Mouse (Mus musculus) embryonic facial prominence, embryonic 14.5 days (tissue): ENCODE data around the gene Tril. TPM values are rescaled to one million over a fixed set of nuclear protein-coding genes. Genes with fewer than 3 reads are reported as not detected.

ENCODE experiments used
- ATAC-seq: fragments of 200-750 bp; cut with Nextera tagmentation; 2 replicates; pipeline ENCODE4 v1.8.0; 2017; ENCODE audit warnings: low read depth, moderate number of reproducible peaks, moderate TSS enrichment
- DNase-seq: peaks from one replicate; pipeline ENCODE4 v3.0.0-alpha.2; 2015; ENCODE audit warnings: low spot score
- H3K27ac ChIP-seq: fragments of 300-500 bp; sonication (generic); replicated peaks from 2 replicates; pipeline ENCODE4 v1.5.1; 2014; ENCODE audit warnings: low read depth, mild to moderate bottlenecking, low read length, moderate library complexity
- H3K27me3 ChIP-seq: fragments of 300-500 bp; sonication (generic); replicated peaks from 2 replicates; pipeline ENCODE4 v1.6.1; 2014; ENCODE audit warnings: low read length; ENCODE audit not compliant: control insufficient read depth, insufficient read depth
- H3K36me3 ChIP-seq: fragments of 300-500 bp; sonication (generic); 2 replicates; pipeline ENCODE4 v1.6.1; 2014; ENCODE audit warnings: low read length, mixed read lengths; ENCODE audit not compliant: control insufficient read depth, insufficient read depth
- H3K4me1 ChIP-seq: fragments of 300-500 bp; sonication (generic); 2 replicates; pipeline ENCODE4 v1.6.1; 2014; ENCODE audit warnings: antibody characterized with exemption, low read length; ENCODE audit not compliant: control insufficient read depth, insufficient read depth
- H3K4me2 ChIP-seq: fragments of 300-500 bp; sonication (generic); 2 replicates; pipeline ENCODE4 v1.6.1; 2014; ENCODE audit warnings: low read depth, mild to moderate bottlenecking, low read length, moderate library complexity, mixed read lengths
- H3K4me3 ChIP-seq: fragments of 300-500 bp; sonication (generic); 2 replicates; pipeline ENCODE4 v1.5.1; 2014; ENCODE audit warnings: low read depth, mild to moderate bottlenecking, low read length
- H3K9ac ChIP-seq: fragments of 300-500 bp; sonication (generic); 2 replicates; pipeline ENCODE4 v1.6.1; 2014; ENCODE audit warnings: low read depth, mild to moderate bottlenecking, low read length, moderate library complexity, mixed read lengths
- H3K9me3 ChIP-seq: fragments of 300-500 bp; sonication (generic); 2 replicates; pipeline ENCODE4 v1.6.1; 2016; ENCODE audit warnings: low read length; ENCODE audit not compliant: control insufficient read depth
- WGBS: fragments of 180-500 bp; shearing (Covaris S2); extraction: QIAGEN DNeasy Blood & Tissue Kit; methylation state at CpG from one replicate; pipeline ENCODE4 v1.1.7; 2014; 5-methylcytosine and 5-hydroxymethylcytosine counted together
- polyA plus RNA-seq: library from polyadenylated mRNA; unstranded; fragments of >200 nt; fragmentation: Nextera tagmentation; extraction: Ambion mirVana; gene quantifications from 2 replicates; pipeline ENCODE4 v1.2.1, GENCODE M21; 2014

Gene Tril
- polyA plus RNA-seq, 1 experiment from 2014 or later: 27.0 TPM

GRCm38 (mm10) chr6:53844626-53845025 lies 24.0 kb upstream of the Tril start:
- Histone ChIP-seq H3K9ac (no peak overlapping the region), H3K4me2 (no peak overlapping the region), H3K4me3 (no peak overlapping the region), H3K4me1 (no peaks in the 10 kb centered on the region), H3K36me3 (no peaks in the 10 kb centered on the region), H3K27me3 (no peaks in the 10 kb centered on the region), H3K9me3 (no peaks in the 10 kb centered on the region), H3K27ac (no peak overlapping the region)
- WGBS: 95% methylated on average over 17 of the region's 17 CpGs
- ATAC-seq: no peak
- no peak for DNase-seq

- Histone ChIP-seq H3K27ac (no peak overlapping the region), H3K27me3 (no peaks in the 10 kb centered on the region), H3K4me2 (no peak overlapping the region), H3K9ac (no peak overlapping the region), H3K36me3 (no peaks in the 10 kb centered on the region), H3K4me1 (0 out of 2 replicates have a peak, but pooled peaks cover 6% of the 10 kb centered on the region), H3K4me3 (no peak overlapping the region), H3K9me3 (0 out of 2 replicates have a peak, but pooled peaks cover 2% of the 10 kb centered on the region)
- DNase-seq (no peak), ATAC-seq (no peak)
- 51% methylated on average over 4 of the region's 4 CpGs for WGBS
Observed at GRCm38 (mm10) chr6:53825213-53825612, 4.6 kb upstream of the Tril start.

- H3K27ac ChIP-seq: peak overlapping the region; percentile 95
- peaks cover 3% of the 10 kb centered on the region; the same call in 1 of the 2 replicates for H3K27me3 ChIP-seq
- H3K9ac ChIP-seq: peak overlapping the region; percentile 77
- H3K9me3 ChIP-seq: no peaks in the 10 kb centered on the region
- peak overlapping the region; percentile 92 for H3K4me2 ChIP-seq
- 0 out of 2 replicates have a peak, but pooled peaks cover 5% of the 10 kb centered on the region for H3K36me3 ChIP-seq
- DNase-seq (no peak), ATAC-seq (no peak; the same call in 1 of the 2 replicates)
- peaks cover 33% of the 10 kb centered on the region for H3K4me1 ChIP-seq
- 1% methylated on average over 18 of the region's 18 CpGs for WGBS
- H3K4me3 ChIP-seq: peak overlapping the region; percentile 59
Observed at GRCm38 (mm10) chr6:53821041-53821501, 441 bp upstream of the Tril start.

- Histone ChIP-seq H3K27me3 (peaks cover 3% of the 10 kb centered on the region; the same call in 1 of the 2 replicates), H3K9me3 (no peaks in the 10 kb centered on the region), H3K4me1 (peaks cover 39% of the 10 kb centered on the region), H3K4me3 (peak overlapping the region; percentile 59), H3K27ac (peak overlapping the region; percentile 95), H3K36me3 (peaks cover 13% of the 10 kb centered on the region; the same call in 1 of the 2 replicates), H3K9ac (peak overlapping the region; percentile 77), H3K4me2 (peak overlapping the region; percentile 92)
- DNase-seq: no peak
- ATAC-seq: peak; percentile 17; the same call in 1 of the 2 replicates
- WGBS: under 1% methylated on average over 36 of the region's 64 CpGs
Observed at GRCm38 (mm10) chr6:53819761-53820485, 707 bp downstream of the Tril start.

GRCm38 (mm10) chr6:53818732-53819661 lies 1.6 kb downstream of the Tril start:
- DNase-seq: peak; percentile 65
- peak; percentile 35 for ATAC-seq
- peak overlapping the region; percentile 92 for H3K4me2 ChIP-seq
- peaks cover 3% of the 10 kb centered on the region; the same call in 1 of the 2 replicates for H3K27me3 ChIP-seq
- H3K4me1 ChIP-seq: peaks cover 39% of the 10 kb centered on the region
- no peaks in the 10 kb centered on the region for H3K9me3 ChIP-seq
- H3K36me3 ChIP-seq: peaks cover 16% of the 10 kb centered on the region; the same call in 1 of the 2 replicates
- H3K4me3 ChIP-seq: peak overlapping the region; percentile 59
- WGBS: 4% methylated on average over 41 of the region's 52 CpGs
- H3K27ac ChIP-seq: peak overlapping the region; percentile 95
- H3K9ac ChIP-seq: peak overlapping the region; percentile 77

GRCm38 (mm10) chr6:53818264-53818731 lies 2.3 kb downstream of the Tril start:
- H3K9me3 ChIP-seq: no peaks in the 10 kb centered on the region
- peak overlapping the region; percentile 77 for H3K9ac ChIP-seq
- ATAC-seq (peak; percentile 31), DNase-seq (peak; percentile 81)
- H3K4me1 ChIP-seq: peaks cover 39% of the 10 kb centered on the region
- peak overlapping the region; percentile 92 for H3K4me2 ChIP-seq
- WGBS: 5% methylated on average over 25 of the region's 42 CpGs
- H3K27me3 ChIP-seq: peaks cover 3% of the 10 kb centered on the region; the same call in 1 of the 2 replicates
- H3K27ac ChIP-seq: no peak overlapping the region; the same call in 1 of the 2 replicates
- H3K36me3 ChIP-seq: peaks cover 16% of the 10 kb centered on the region; the same call in 1 of the 2 replicates
- peak overlapping the region; percentile 59 for H3K4me3 ChIP-seq

- Histone ChIP-seq H3K36me3 (peaks cover 16% of the 10 kb centered on the region; the same call in 1 of the 2 replicates), H3K27ac (no peak overlapping the region), H3K9me3 (no peaks in the 10 kb centered on the region), H3K4me2 (peak overlapping the region; percentile 92), H3K4me1 (peaks cover 39% of the 10 kb centered on the region), H3K9ac (peak overlapping the region; percentile 77), H3K27me3 (peaks cover 3% of the 10 kb centered on the region; the same call in 1 of the 2 replicates), H3K4me3 (peak overlapping the region; percentile 59)
- WGBS: 28% methylated on average over 28 of the region's 33 CpGs
- ATAC-seq (no peak), DNase-seq (no peak)
Observed at GRCm38 (mm10) chr6:53817763-53818174, 2.9 kb downstream of the Tril start.

- peaks cover 3% of the 10 kb centered on the region; the same call in 1 of the 2 replicates for H3K27me3 ChIP-seq
- H3K4me2 ChIP-seq: peak overlapping the region; percentile 92
- ATAC-seq (no peak), DNase-seq (no peak)
- no peak overlapping the region for H3K27ac ChIP-seq
- H3K4me3 ChIP-seq: peak overlapping the region; percentile 59
- H3K9me3 ChIP-seq: no peaks in the 10 kb centered on the region
- no peak overlapping the region for H3K9ac ChIP-seq
- WGBS: 60% methylated on average over 8 of the region's 8 CpGs
- peaks cover 39% of the 10 kb centered on the region for H3K4me1 ChIP-seq
- peaks cover 16% of the 10 kb centered on the region; the same call in 1 of the 2 replicates for H3K36me3 ChIP-seq
Observed at GRCm38 (mm10) chr6:53816661-53817060, 4.0 kb downstream of the Tril start.
